Mouse (Mus musculus) limb, embryonic 11.5 days (tissue): ENCODE results near the gene Nemp2. TPM values are rescaled to one million over a fixed set of nuclear protein-coding genes. Genes with fewer than 3 reads are reported as not detected.
"Not testable (repeated sequence)": the region's sequence is repeated elsewhere in the genome, so short reads cannot be mapped to it uniquely, and the experiment has no call there.

Experiments used
- ATAC-seq: fragments of 200-750 bp; cut with Nextera tagmentation; 2 replicates; pipeline ENCODE4 v1.8.0; 2017; ENCODE audit warnings: low read depth; ENCODE audit not compliant: insufficient number of reproducible peaks, low FRiP score, low TSS enrichment
- DNase-seq: peaks from one replicate; pipeline ENCODE4 v3.0.0-alpha.2; 2015; ENCODE audit warnings: low spot score
- H3K27ac ChIP-seq: fragments of 300-500 bp; sonication (generic); replicated peaks from 2 replicates; pipeline ENCODE4 v1.5.1; 2014; ENCODE audit warnings: low read depth, mild to moderate bottlenecking, low read length
- H3K27me3 ChIP-seq: fragments of 300-500 bp; sonication (generic); 2 replicates; pipeline ENCODE4 v1.6.1; 2014; ENCODE audit warnings: mild to moderate bottlenecking, low read length, mixed read lengths; ENCODE audit not compliant: control insufficient read depth, insufficient read depth
- H3K36me3 ChIP-seq: fragments of 300-500 bp; sonication (generic); 2 replicates; pipeline ENCODE4 v1.6.1; 2014; ENCODE audit warnings: mild to moderate bottlenecking, low read length, moderate library complexity, mixed read lengths; ENCODE audit not compliant: control insufficient read depth, insufficient read depth
- H3K4me1 ChIP-seq: fragments of 300-500 bp; sonication (generic); 2 replicates; pipeline ENCODE4 v1.6.1; 2014; ENCODE audit warnings: low read length, mixed read lengths; ENCODE audit not compliant: control insufficient read depth, insufficient read depth
- H3K4me2 ChIP-seq: fragments of 300-500 bp; sonication (generic); 2 replicates; pipeline ENCODE4 v1.6.1; 2014; ENCODE audit warnings: low read depth, mild to moderate bottlenecking, moderate library complexity; ENCODE audit not compliant: severe bottlenecking
- H3K4me3 ChIP-seq: fragments of 300-500 bp; sonication (generic); 2 replicates; pipeline ENCODE4 v1.5.1; 2014; ENCODE audit warnings: low read depth, low read length
- H3K9ac ChIP-seq: fragments of 300-500 bp; sonication (generic); 2 replicates; pipeline ENCODE4 v1.6.1; 2014; ENCODE audit warnings: mild to moderate bottlenecking, low read length
- H3K9me3 ChIP-seq: fragments of 300-500 bp; sonication (generic); 2 replicates; pipeline ENCODE4 v1.6.1; 2016; ENCODE audit warnings: low read length; ENCODE audit not compliant: control insufficient read depth
- WGBS: fragments of 180-500 bp; shearing (Covaris S2); extraction: QIAGEN DNeasy Blood & Tissue Kit; methylation state at CpG from one replicate; pipeline ENCODE4 v1.1.7; 2014; 5-methylcytosine and 5-hydroxymethylcytosine counted together
- polyA plus RNA-seq: library from polyadenylated mRNA; unstranded; fragments of >200 nt; fragmentation: Nextera tagmentation; extraction: Ambion mirVana; gene quantifications from 2 replicates; pipeline ENCODE4 v1.2.1, GENCODE M21; 2014

Gene Nemp2
- polyA plus RNA-seq, 1 experiment from 2014 or later = 13.3 TPM

DNA sequence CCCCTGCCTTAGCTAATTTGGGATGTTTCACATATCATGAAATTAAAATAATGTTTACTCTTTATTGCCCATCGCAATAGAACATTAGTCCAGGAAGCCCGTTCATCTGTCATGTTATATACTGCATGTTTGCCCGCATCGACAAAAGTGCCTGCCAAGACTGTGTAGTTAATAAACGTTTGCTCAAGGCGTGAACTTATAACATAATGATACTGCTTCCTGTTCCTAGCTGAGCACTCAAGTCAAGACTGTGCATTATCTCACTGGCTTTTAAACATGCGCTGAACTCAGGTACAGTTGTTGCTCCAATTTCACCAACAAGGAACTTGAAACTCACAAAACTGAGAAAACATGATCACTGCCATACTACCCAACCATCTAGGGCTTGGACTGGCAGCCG, 57.1 kb downstream of the Nemp2 start:
- Histone ChIP-seq H3K27me3 (no peaks in the 10 kb centered on the region), H3K9me3 (no peaks in the 10 kb centered on the region), H3K4me3 (no peak overlapping the region), H3K4me2 (no peak overlapping the region), H3K4me1 (no peaks in the 10 kb centered on the region), H3K36me3 (no peaks in the 10 kb centered on the region), H3K9ac (no peak overlapping the region), H3K27ac (no peak overlapping the region)
- 87% methylated on average over 8 of the region's 8 CpGs for WGBS
- DNase-seq (no peak), ATAC-seq (no peak)

DNA sequence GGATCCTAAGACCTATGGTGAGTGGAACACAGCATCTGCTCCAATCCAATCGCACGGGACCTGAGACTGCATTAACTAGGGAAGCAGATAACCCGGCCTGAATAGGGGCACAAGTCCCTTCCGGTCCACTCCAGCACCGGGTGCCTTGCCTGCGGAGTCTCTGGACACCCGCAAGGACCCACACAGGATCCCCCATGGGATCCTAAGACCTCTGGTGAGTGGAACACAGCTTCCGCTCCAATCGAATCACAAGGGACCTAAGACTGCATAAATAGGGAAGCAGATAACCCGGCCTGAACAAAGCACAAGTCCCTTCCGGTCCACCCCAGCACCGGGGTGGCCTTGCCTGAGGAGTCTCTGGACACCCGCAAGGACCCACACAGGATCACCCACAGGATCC, 64.0 kb downstream of the Nemp2 start:
- 93% methylated on average over 13 of the region's 13 CpGs for WGBS
- not testable (repeated sequence) for H3K36me3 ChIP-seq, DNase-seq, H3K27ac ChIP-seq, H3K4me1 ChIP-seq, H3K27me3 ChIP-seq, H3K9ac ChIP-seq, H3K9me3 ChIP-seq, H3K4me2 ChIP-seq, ATAC-seq, H3K4me3 ChIP-seq

Other genes starting within 250 kb of the Nemp2 start
- 8.6 and 10.0 TPM in 2 replicates for gene Nab1, start 130.0 kb upstream of the Nemp2 start, polyA plus RNA-seq
- 0.61 and 0.82 TPM in 2 replicates for gene Mfsd6, start 96.8 kb downstream of the Nemp2 start, polyA plus RNA-seq
- gene Inpp1, start 187.0 kb downstream of the Nemp2 start, polyA plus RNA-seq = 16.0 and 18.6 TPM in 2 replicates
- 25.7 and 26.5 TPM in 2 replicates for gene Hibch, start 214.2 kb downstream of the Nemp2 start, polyA plus RNA-seq